Mouse (Mus musculus): ENCODE measurements around the gene Phf19. TPM values are rescaled to one million over a fixed set of nuclear protein-coding genes. Genes with fewer than 3 reads are reported as not detected.

Gene Phf19
- polyA plus RNA-seq, 1 experiment, result 1.8 TPM

- no peaks in the 10 kb centered on the region for H3K27me3 ChIP-seq (ENCODE audit: control insufficient read depth)
- H3K36me3 ChIP-seq (ENCODE audit: control insufficient read depth), result peaks cover 92% of the 10 kb centered on the region
- TF ChIP-seq GATA1 (IDR thresholded peaks at IDR 0.05; ENCODE audit: low read length), result no peak
- no peak for TF ChIP-seq TAL1 (IDR thresholded peaks at IDR 0.05; ENCODE audit: low read length)
- no peaks in the 10 kb centered on the region for H3K9me3 ChIP-seq (ENCODE audit: control insufficient read depth, low read length)
- no peak overlapping the region for H3K4me3 ChIP-seq (replicated peaks)
- peaks cover 15% of the 10 kb centered on the region for H3K4me1 ChIP-seq (ENCODE audit: control insufficient read depth)
Observed at GRCm38 (mm10) chr2:34857728-34858127, 56.1 kb downstream of the Phf19 start.

DNA sequence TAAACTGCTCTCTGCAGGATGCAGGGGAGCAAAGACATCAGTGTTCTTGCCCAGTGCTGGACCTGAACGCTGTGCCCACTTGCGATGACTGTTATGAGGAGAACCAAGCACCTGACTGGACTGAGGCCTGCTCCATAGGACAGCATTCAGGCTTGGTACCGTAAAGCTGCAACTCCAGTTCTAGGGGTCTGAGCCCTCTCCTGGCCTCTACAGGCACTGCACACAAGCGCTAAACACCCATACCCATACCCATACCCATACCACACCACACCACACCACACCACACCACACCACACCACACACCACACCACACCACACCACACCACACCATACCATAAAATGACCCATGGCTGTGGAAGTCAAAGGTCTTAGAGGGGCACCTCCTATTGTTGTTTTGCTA is 58.6 kb downstream of the Phf19 start:
- H3K9me3 ChIP-seq (ENCODE audit: control insufficient read depth, low read length), result no peaks in the 10 kb centered on the region
- H3K4me3 ChIP-seq (replicated peaks), result no peak overlapping the region
- peaks cover 99% of the 10 kb centered on the region for H3K36me3 ChIP-seq (ENCODE audit: control insufficient read depth)
- H3K4me1 ChIP-seq (ENCODE audit: control insufficient read depth), result peaks cover 15% of the 10 kb centered on the region
- no peaks in the 10 kb centered on the region for H3K27me3 ChIP-seq (ENCODE audit: control insufficient read depth)
- no peak for TF ChIP-seq GATA1 (IDR thresholded peaks at IDR 0.05; ENCODE audit: low read length)
- TF ChIP-seq TAL1 (IDR thresholded peaks at IDR 0.05; ENCODE audit: low read length), result no peak

DNA sequence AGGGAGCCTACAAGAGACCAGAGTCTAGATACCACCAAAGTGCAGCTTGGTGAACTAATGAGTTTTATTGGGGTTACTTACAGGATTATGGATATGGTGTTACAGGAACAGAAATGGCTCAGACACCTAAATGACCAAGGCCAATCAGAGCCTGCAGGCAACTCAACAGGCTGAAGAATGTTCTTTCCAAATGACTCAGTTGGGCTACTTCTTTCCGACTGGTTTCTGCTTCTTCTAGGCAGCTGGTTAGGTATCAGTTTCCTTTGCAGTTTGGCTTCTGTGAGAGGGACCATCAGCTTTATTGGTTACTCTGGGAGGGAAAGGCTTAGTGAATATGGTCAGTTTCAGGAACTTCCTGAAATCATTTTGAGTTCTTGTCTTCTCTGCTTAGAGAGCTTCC is 66.1 kb downstream of the Phf19 start:
- no peak overlapping the region for H3K4me3 ChIP-seq (replicated peaks)
- TF ChIP-seq GATA1 (IDR thresholded peaks at IDR 0.05; ENCODE audit: low read length), result no peak
- no peak for TF ChIP-seq TAL1 (IDR thresholded peaks at IDR 0.05; ENCODE audit: low read length)
- H3K27me3 ChIP-seq (ENCODE audit: control insufficient read depth), result no peaks in the 10 kb centered on the region
- peaks cover 3% of the 10 kb centered on the region; the same call in 1 of the 2 replicates for H3K9me3 ChIP-seq (ENCODE audit: control insufficient read depth, low read length)
- H3K4me1 ChIP-seq (ENCODE audit: control insufficient read depth), result peaks cover 5% of the 10 kb centered on the region
- H3K36me3 ChIP-seq (ENCODE audit: control insufficient read depth), result peaks cover 43% of the 10 kb centered on the region

Other genes with a start within 250 kb of the Phf19 start
- 3.0 and 5.0 TPM in 2 replicates for gene Gapvd1, start 158.8 kb downstream of the Phf19 start, polyA plus RNA-seq (2012)
- gene Hspa5, start 142.1 kb downstream of the Phf19 start, polyA plus RNA-seq (2012), result 8.1 and 12.3 TPM in 2 replicates
- 0.81 and 1.1 TPM in 2 replicates for gene Rabepk, start 114.1 kb downstream of the Phf19 start, polyA plus RNA-seq (2012)
- gene Fbxw2, start 87.7 kb downstream of the Phf19 start, polyA plus RNA-seq (2012), result 3.9 and 5.1 TPM in 2 replicates
- not detected in 2 replicates for gene Gm34653, start 81.0 kb downstream of the Phf19 start, polyA plus RNA-seq (2012)
- gene Cutal, start 39.6 kb downstream of the Phf19 start, polyA plus RNA-seq (2012), result not detected in 2 replicates
- gene Psmd5, start 39.1 kb downstream of the Phf19 start, polyA plus RNA-seq (2012), result 0.80 and 1.2 TPM in 2 replicates
- not detected in 2 replicates for gene Traf1, start 47.7 kb upstream of the Phf19 start, polyA plus RNA-seq (2012)
- not detected in 2 replicates for gene Hc, start 147.4 kb upstream of the Phf19 start, polyA plus RNA-seq (2012)
- not detected in 2 replicates for gene AI182371, start 187.5 kb upstream of the Phf19 start, polyA plus RNA-seq (2012)
- gene Cntrl, start 195.5 kb upstream of the Phf19 start, polyA plus RNA-seq (2012), result 0.63 and 0.89 TPM in 2 replicates